Comparison of ENCODE assay signal across 21 mouse cellular contexts in genomic region chr1:173364125-173364800, GRCm38 (mm10). TPM values are rescaled to one million over a fixed set of nuclear protein-coding genes. Genes with fewer than 3 reads are reported as not detected.
A peak's percentile ranks its signal among the peaks of the same experiment; 100 is the strongest.
DNase-seq lines count a peak whose midpoint lies in the region; ATAC-seq lines count a peak whose summit lies in the region.
"Had no signal": no experiment of that assay in that cellular context is flagged by ENCODE, and none has a peak within 500 bp of the region (broad histone marks: within the 10 kb centered on the region; RNA-seq: fewer than 3 reads in every experiment).

No protein-coding gene starts in this region.

- H3K9ac ChIP-seq in midbrain, embryonic 13.5 days (replicated peaks): no peak overlapping the region
- H3K9ac ChIP-seq in midbrain, embryonic 16.5 days (ENCODE audit: low read depth, low read length): no peak overlapping the region
- no peak overlapping the region for H3K9ac ChIP-seq in kidney, embryonic 15.5 days
- H3K9ac ChIP-seq: heart, embryonic 15.5 days; liver, embryonic 12.5 days; neural tube, embryonic 13.5 days had no signal

- peak overlapping the region; percentile 13; the same call in 1 of the 2 replicates for H3K4me2 ChIP-seq in midbrain, embryonic 13.5 days (replicated peaks)
- no peak overlapping the region for H3K4me2 ChIP-seq in midbrain, embryonic 16.5 days (ENCODE audit: low read length)
- H3K4me2 ChIP-seq in kidney, embryonic 15.5 days: no peak overlapping the region
- H3K4me2 ChIP-seq: heart, embryonic 15.5 days; liver, embryonic 12.5 days had no signal

- peaks cover 57% of the 10 kb centered on the region for H3K4me1 ChIP-seq in midbrain, embryonic 13.5 days (replicated peaks)
- peaks cover 48% of the 10 kb centered on the region for H3K4me1 ChIP-seq in midbrain, embryonic 16.5 days (ENCODE audit: control insufficient read depth, insufficient read depth, low read length)
- peaks cover 20% of the 10 kb centered on the region for H3K4me1 ChIP-seq in kidney, embryonic 15.5 days

- no peaks in the 10 kb centered on the region for H3K27me3 ChIP-seq in midbrain, embryonic 13.5 days
- no peaks in the 10 kb centered on the region for H3K27me3 ChIP-seq in midbrain, embryonic 16.5 days (ENCODE audit: control insufficient read depth, insufficient read depth, low read depth, low read length)
- H3K27me3 ChIP-seq in kidney, embryonic 15.5 days: peaks cover 57% of the 10 kb centered on the region
- H3K27me3 ChIP-seq: neural tube, embryonic 13.5 days had no signal

- no peak for ATAC-seq in midbrain, embryonic 13.5 days
- no peak for ATAC-seq in midbrain, embryonic 16.5 days
- no peak for ATAC-seq in kidney, embryonic 15.5 days (replicated peaks; ENCODE audit: low FRiP score)
- ATAC-seq: forebrain, embryonic 14.5 days; liver, embryonic 12.5 days had no signal

- no peaks in the 10 kb centered on the region for H3K9me3 ChIP-seq in midbrain, embryonic 13.5 days
- no peaks in the 10 kb centered on the region for H3K9me3 ChIP-seq in midbrain, embryonic 16.5 days (replicated peaks; ENCODE audit: control insufficient read depth, low read length, poor library complexity, severe bottlenecking)
- no peaks in the 10 kb centered on the region for H3K9me3 ChIP-seq in kidney, embryonic 15.5 days (replicated peaks)
- H3K9me3 ChIP-seq: heart, embryonic 15.5 days; hindbrain, embryonic 10.5 days; limb, embryonic 10.5 days; liver, embryonic 12.5 days; megakaryocyte, embryonic 14.5 days; neural tube, embryonic 13.5 days had no signal

- H3K4me3 ChIP-seq in midbrain, embryonic 13.5 days (replicated peaks): no peak overlapping the region
- no peak overlapping the region for H3K4me3 ChIP-seq in midbrain, embryonic 16.5 days (ENCODE audit: low read depth, low read length)
- H3K4me3 ChIP-seq in kidney, embryonic 15.5 days (replicated peaks): no peak overlapping the region
- H3K4me3 ChIP-seq: heart, embryonic 15.5 days; hindbrain, embryonic 10.5 days; limb, embryonic 10.5 days; liver, embryonic 12.5 days; megakaryocyte, embryonic 14.5 days; neural tube, embryonic 13.5 days had no signal

- H3K36me3 ChIP-seq in midbrain, embryonic 13.5 days: no peaks in the 10 kb centered on the region
- no peaks in the 10 kb centered on the region for H3K36me3 ChIP-seq in midbrain, embryonic 16.5 days (ENCODE audit: control insufficient read depth, insufficient read depth, low read length)
- no peaks in the 10 kb centered on the region for H3K36me3 ChIP-seq in kidney, embryonic 15.5 days
- H3K36me3 ChIP-seq: heart, embryonic 15.5 days; hindbrain, embryonic 10.5 days; limb, embryonic 10.5 days; liver, embryonic 12.5 days; neural tube, embryonic 13.5 days had no signal

- H3K27ac ChIP-seq in midbrain, embryonic 13.5 days: no peak overlapping the region
- no peak overlapping the region for H3K27ac ChIP-seq in midbrain, embryonic 16.5 days (ENCODE audit: low read length)
- H3K27ac ChIP-seq in kidney, embryonic 15.5 days: no peak overlapping the region
- H3K27ac ChIP-seq: heart, embryonic 15.5 days; hindbrain, embryonic 10.5 days; limb, embryonic 10.5 days; liver, embryonic 12.5 days; neural tube, embryonic 13.5 days had no signal

- DNase-seq in adrenal gland, postnatal 14 days: peak; percentile 8
- no peak for DNase-seq in adrenal gland, postnatal 4 days (ENCODE audit: low spot score in 2 of 2)
- DNase-seq in Muller cell, postnatal 12 days (ENCODE audit: inconsistent ontology term): peak; percentile 33
- DNase-seq in cerebellum, adult 9-11 months: peak; percentile 93
- DNase-seq in spleen, postnatal 4 days (ENCODE audit: low spot score in 2 of 2): no peak
- DNase-seq: embryo, embryonic 11 days; kidney, adult 11 months; kidney, postnatal 25 days; thymus, postnatal 14 days had no signal

- 92% methylated on average over 4 of the region's 4 CpGs for WGBS in midbrain, embryonic 13.5 days
- WGBS in midbrain, embryonic 16.5 days: 91% methylated on average over 4 of the region's 4 CpGs
- 79% methylated on average over 4 of the region's 4 CpGs for WGBS in kidney, embryonic 15.5 days

RNA-seq across cellular contexts. Expression of gene Cadm3, which starts 3.2 kb away (rescaled TPM):
- total RNA-seq in adrenal gland, postnatal 14 days (2021): 9.7 and 11.2 TPM in 2 replicates
- 10 to 100 TPM; 15.6 to 17.7 TPM for total RNA-seq in adrenal gland, postnatal 4 days (2021)
- 44.1 and 49.5 TPM in 2 replicates for polyA plus RNA-seq in midbrain, embryonic 13.5 days (2015; fragmentation: Nextera tagmentation; extraction: Ambion mirVana)
- 64.7 and 69.7 TPM in 2 replicates for polyA plus RNA-seq in midbrain, embryonic 16.5 days (2015; fragmentation: Nextera tagmentation; extraction: Ambion mirVana)
- 0.71 and 1.3 TPM in 2 replicates for polyA plus RNA-seq in kidney, embryonic 15.5 days (2015; fragmentation: Nextera tagmentation; extraction: Ambion mirVana)
- total RNA-seq: CH12.LX had no signal

RNA-seq across cellular contexts. Expression of gene Aim2, which starts 13.6 kb away (rescaled TPM):
- 0.37 and 3.0 TPM in 2 replicates for total RNA-seq in adrenal gland, postnatal 14 days (2021)
- 1 to 10 TPM; 2.3 to 2.7 TPM for total RNA-seq in adrenal gland, postnatal 4 days (2021)
- polyA plus RNA-seq in midbrain, embryonic 13.5 days (2015; fragmentation: Nextera tagmentation; extraction: Ambion mirVana): 2.6 and 3.3 TPM in 2 replicates
- 1.5 and 1.7 TPM in 2 replicates for polyA plus RNA-seq in midbrain, embryonic 16.5 days (2015; fragmentation: Nextera tagmentation; extraction: Ambion mirVana)
- polyA plus RNA-seq in kidney, embryonic 15.5 days (2015; fragmentation: Nextera tagmentation; extraction: Ambion mirVana): 2.7 and 2.9 TPM in 2 replicates

RNA-seq across cellular contexts. Expression of gene Ackr1, which starts 30.7 kb away (rescaled TPM):
- total RNA-seq in adrenal gland, postnatal 14 days (2021): 2.8 and 6.0 TPM in 2 replicates
- total RNA-seq in adrenal gland, postnatal 4 days (2021): 1 to 10 TPM; 5.0 to 6.2 TPM
- polyA plus RNA-seq in midbrain, embryonic 13.5 days (2015; fragmentation: Nextera tagmentation; extraction: Ambion mirVana): 14.0 and 14.8 TPM in 2 replicates
- 18.6 and 19.9 TPM in 2 replicates for polyA plus RNA-seq in midbrain, embryonic 16.5 days (2015; fragmentation: Nextera tagmentation; extraction: Ambion mirVana)
- polyA plus RNA-seq in kidney, embryonic 15.5 days (2015; fragmentation: Nextera tagmentation; extraction: Ambion mirVana): 0.82 and 1.0 TPM in 2 replicates
- total RNA-seq: CH12.LX; granulocyte monocyte progenitor cell, adult 5-6 weeks had no signal

Comparison
In these comparisons a context has a peak if more than half of its experiments do, and no peak if none do; other contexts are left out.
1. DNase-seq: peak in adrenal gland, postnatal 14 days (single experiment), Muller cell, postnatal 12 days (single experiment) and cerebellum, adult 9-11 months (single experiment); none in adrenal gland, postnatal 4 days (0 of 2) and spleen, postnatal 4 days (0 of 2).
2. RNA of gene Cadm3, which starts 3.2 kb away (polyA plus RNA-seq): 64.7 to 69.7 TPM in midbrain, embryonic 16.5 days and 44.1 to 49.5 TPM in midbrain, embryonic 13.5 days; 0.71 to 1.3 TPM in kidney, embryonic 15.5 days; every median in the first group is over 10 times any median in the second.